Mouse (Mus musculus) gonadal fat pad, adult 2 months (tissue): ENCODE measurements around the gene B130006D01Rik. TPM values are rescaled to one million over a fixed set of nuclear protein-coding genes. Genes with fewer than 3 reads are reported as not detected.

Source experiments
- DNase-seq: peaks from one replicate; pipeline ENCODE4 v3.0.0-alpha.2; 2012; ENCODE audit warnings: low read depth
- polyA plus RNA-seq: library from polyadenylated mRNA; depleted of rRNA; stranded (reverse); fragments of >200 nt; gene quantifications from 2 replicates; pipeline ENCODE4 v1.2.3, GENCODE M21; 2012; rRNA removed

Gene B130006D01Rik
- polyA plus RNA-seq, 1 experiment, result 0.07 TPM

GRCm38 (mm10) chr11:95770720-95771364 is 47.5 kb downstream of the B130006D01Rik start:
- DNase-seq, result no peak

GRCm38 (mm10) chr11:95771665-95772064 is 48.3 kb downstream of the B130006D01Rik start:
- DNase-seq, result no peak

- DNase-seq, result no peak
Measured at GRCm38 (mm10) chr11:95773264-95773663, 49.9 kb downstream of the B130006D01Rik start.

Other genes starting within 250 kb of the B130006D01Rik start
- 1.6 TPM in 2 replicates for gene Nxph3, start 209.0 kb upstream of the B130006D01Rik start, polyA plus RNA-seq
- gene Ngfr, start 135.9 kb upstream of the B130006D01Rik start, polyA plus RNA-seq, result 2.6 and 4.1 TPM in 2 replicates
- gene Phb, start 56.6 kb upstream of the B130006D01Rik start, polyA plus RNA-seq, result 109 and 165 TPM in 2 replicates
- 15.5 and 20.2 TPM in 2 replicates for gene Zfp652, start 10.9 kb upstream of the B130006D01Rik start, polyA plus RNA-seq
- 17.3 and 19.2 TPM in 2 replicates for gene Phospho1, start 100.9 kb downstream of the B130006D01Rik start, polyA plus RNA-seq
- 5.2 and 12.0 TPM in 2 replicates for gene Gngt2, start 113.6 kb downstream of the B130006D01Rik start, polyA plus RNA-seq
- gene Abi3, start 118.9 kb downstream of the B130006D01Rik start, polyA plus RNA-seq, result 12.4 and 17.7 TPM in 2 replicates
- gene B4galnt2, start 191.3 kb downstream of the B130006D01Rik start, polyA plus RNA-seq, result 21.6 and 41.6 TPM in 2 replicates